Mouse (Mus musculus) right cerebral cortex, postnatal 36 days (tissue): ENCODE data around the gene Fpr-rs7.

Experiments used
- DNase-seq, 2 experiments: peaks; one replicate each; pipeline ENCODE4 v3.0.0; 2022; ENCODE audit warnings: low spot score in 2 of 2, mixed read lengths in 1 of 2

Fpr-rs7 gene

GRCm38 (mm10) chr17:20114126-20114525 is at the start of gene Fpr-rs7:
Fpr-rs7 (minus strand) TSS chr17:20114226.
- DNase-seq, result no peak

DNA sequence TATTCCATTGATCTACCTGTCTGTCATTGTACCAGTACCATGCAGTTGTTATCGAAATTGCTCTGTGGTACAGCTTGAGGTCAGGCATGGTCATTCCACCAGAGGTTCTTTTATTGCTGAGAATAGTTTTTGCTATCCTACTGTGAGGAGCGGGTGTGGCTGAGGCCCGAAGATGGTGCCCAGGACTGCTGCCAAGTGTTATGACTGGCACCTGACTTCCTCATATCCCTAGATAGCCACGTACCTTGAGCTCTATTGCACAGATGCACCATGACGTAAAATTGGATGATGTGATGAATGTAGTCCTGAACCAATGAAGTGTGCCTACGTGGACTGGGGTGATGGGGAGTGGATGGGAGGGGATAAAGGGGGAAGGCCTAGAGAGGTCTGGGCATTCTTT is 39.9 kb downstream of the Fpr-rs7 start:
- DNase-seq, result no peak

DNA sequence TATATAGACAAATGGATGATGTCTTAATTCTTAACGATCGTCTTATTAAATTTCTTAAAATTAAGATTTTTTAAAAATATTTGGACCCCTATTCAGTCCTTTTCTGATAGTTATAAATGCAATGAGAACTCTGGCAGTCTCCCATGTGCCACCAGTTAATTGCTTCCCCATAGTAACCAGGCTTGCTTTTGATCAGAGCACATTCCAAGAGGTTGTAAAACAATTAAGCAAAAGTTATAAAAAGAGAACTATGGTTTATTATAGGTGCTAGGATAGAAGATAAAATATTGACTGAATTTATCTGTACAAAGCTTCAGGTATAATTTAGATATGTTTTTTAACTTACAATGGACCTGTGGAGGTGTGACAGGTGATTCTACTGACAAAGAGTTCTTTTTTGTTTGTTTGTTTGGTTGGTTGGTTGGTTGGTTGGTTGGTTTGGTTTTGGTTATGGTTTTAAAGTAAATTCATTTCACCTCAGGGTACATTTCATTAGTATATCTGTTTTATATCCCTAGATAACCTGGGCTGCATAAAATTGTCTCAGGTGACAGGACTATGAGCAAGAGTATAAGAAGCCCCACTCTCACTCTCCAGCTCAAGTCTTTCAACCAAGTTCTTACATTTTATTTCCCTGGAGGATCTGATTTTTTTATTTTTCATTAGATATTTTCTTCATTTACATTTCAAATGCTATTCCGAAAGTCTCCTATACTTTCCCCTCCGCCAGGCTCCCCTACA is 42.2 kb downstream of the Fpr-rs7 start:
- DNase-seq, result no peak
